Mouse (Mus musculus): Measurements from ENCODE around the gene Fam57b.

Fam57b gene

DNA sequence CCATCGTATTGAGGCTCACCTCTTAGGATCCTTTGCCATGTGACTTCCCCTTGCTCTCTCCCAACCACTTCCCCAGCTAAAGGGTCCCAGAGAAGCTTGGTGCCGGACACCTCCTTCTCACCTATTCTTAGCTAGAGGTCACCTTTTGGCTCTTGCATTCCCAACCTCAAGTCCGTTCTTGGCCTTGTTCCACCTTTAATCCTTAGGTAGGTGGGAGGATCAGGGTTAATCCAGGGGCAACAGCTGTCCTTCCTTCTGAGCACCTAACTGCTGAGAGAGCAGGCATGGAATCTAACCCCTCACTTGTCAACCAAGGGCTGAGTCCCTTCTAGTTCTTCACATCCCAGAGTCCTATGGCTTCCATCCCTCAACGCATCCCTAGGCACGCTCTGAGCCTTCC, 28.5 kb downstream of the Fam57b start:
- no peak for DNase-seq (ENCODE audit: inconsistent ontology term)

DNA sequence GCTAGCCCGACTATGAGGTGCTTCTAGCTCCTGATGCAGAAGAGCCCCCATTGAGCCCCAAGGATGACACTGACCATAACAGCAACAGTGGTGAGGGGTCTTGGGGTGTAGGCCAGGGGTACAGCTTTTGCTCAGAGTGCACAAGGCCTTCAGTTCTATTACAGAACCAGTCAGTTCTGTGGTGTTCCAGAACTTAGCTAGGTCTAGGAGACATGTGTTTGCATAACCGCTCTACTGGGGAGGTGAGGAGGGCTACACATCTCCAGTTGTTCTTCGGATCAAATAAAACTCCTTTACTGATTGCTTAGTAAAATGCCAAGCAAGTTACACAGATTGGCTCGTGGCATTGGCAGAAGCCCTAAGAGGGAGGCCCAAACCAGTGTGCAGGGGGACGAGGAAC, 34.1 kb downstream of the Fam57b start, which contains the start of gene 4930451I11Rik:
TSS of gene 4930451I11Rik (minus strand) at position 101 of the 400 bp plus-strand sequence.
- no peak for DNase-seq (ENCODE audit: inconsistent ontology term)

DNA sequence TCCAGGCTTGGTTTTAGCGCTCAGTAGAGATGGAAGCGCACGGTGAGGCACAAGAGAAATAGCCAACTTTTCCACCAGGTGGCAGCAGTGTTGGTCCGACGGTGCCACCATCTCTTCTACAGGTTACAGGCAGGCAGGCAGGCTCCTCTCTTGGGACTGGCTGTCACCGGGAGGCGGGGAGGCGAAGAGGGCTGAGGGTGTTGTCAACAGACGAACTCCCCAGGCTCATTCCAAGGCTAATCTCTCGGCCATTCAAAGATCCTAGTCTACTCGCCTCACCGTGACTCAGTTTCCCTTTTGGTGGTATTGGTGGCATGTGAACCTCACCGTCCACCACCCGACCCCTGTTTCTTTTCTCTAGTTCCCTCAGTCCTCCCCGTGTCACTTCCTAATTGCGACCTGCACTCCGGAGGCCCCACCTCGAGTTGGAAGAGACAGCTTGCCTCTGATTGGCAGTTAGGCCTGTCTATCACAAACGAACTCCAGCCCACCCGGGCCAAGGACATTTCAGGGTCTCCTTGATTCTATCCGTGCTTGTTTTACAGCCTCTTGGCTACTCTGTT, 34.6 kb downstream of the Fam57b start:
- DNase-seq (ENCODE audit: inconsistent ontology term): peak; percentile 68

DNA sequence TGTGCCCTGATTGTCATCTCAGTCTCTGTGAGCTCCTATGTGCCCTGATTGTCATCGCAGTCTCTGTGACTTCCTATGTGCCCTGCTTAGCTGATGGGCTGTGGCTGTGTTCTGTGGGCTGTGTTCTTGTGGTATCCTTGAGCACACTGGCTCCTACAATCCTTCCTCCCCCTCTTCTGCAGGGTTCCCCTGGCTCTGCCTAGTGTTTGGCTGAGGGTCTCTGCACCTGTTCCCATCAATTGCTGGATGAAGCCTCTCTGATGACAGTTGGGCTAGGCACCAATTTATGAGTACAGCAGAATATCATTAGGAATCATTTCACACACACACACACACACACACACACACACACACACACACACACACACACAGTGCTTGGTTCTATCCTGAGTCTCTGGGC, 35.8 kb downstream of the Fam57b start:
- DNase-seq (ENCODE audit: inconsistent ontology term): no peak

DNA sequence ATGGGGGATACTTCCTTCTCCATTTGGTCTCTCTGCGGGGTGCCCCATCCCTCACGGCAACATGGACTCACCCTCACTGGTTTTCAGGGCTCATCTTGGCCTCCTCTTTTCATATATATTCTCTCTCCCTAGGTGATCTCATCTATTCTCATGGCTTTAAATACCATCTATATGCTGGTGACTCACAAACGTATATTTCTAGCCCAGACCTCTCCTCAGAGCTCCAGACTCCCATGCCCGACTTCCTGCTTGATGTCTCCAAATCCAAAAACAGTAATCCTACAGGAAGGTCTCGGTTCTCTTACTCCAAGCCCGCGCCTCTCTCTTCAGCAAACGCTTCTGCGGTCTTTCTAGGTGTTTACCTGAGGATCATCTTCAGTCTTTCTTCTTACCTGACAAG, 45.8 kb downstream of the Fam57b start:
- no peak for DNase-seq (ENCODE audit: inconsistent ontology term)

DNA sequence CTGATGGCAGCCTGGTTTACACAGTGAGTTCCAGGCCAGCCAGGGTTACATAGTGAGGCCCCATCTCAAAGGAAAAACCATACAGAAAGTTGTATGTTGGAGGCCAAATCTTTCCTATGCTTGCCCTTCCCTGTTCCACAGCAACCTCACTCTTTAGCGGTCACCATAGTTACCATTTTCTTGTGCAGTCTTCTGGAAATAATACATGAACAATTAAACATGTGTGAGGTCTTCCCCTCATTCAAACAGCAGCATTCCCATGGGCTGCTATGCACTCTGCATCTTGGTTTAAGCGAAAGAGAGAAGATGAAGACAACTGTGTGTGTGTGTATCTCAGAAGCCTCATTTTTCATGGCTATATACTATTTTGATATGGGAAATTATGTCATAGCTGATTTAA, 48.0 kb downstream of the Fam57b start:
- DNase-seq (ENCODE audit: inconsistent ontology term): peak; percentile 35

DNA sequence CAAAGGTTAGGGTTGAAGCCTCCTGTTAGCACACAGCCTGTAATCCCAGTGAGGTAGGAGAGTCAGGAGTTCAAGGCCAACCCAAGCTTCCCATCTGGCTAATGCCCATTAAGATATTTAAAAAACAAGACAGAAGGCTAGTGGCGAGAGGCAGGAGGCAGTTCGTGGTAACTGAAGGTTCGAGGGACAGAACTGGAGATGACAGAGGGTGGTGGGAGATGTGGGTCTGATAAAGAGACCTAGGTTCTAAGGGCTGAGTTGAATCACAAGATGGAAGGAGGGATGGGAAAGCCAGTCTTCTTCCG, 49.6 kb downstream of the Fam57b start, which contains the start of gene Doc2a:
TSS of gene Doc2a (plus strand) at position 301 of the 305 bp plus-strand sequence.
- no peak for DNase-seq (ENCODE audit: inconsistent ontology term)

DNA sequence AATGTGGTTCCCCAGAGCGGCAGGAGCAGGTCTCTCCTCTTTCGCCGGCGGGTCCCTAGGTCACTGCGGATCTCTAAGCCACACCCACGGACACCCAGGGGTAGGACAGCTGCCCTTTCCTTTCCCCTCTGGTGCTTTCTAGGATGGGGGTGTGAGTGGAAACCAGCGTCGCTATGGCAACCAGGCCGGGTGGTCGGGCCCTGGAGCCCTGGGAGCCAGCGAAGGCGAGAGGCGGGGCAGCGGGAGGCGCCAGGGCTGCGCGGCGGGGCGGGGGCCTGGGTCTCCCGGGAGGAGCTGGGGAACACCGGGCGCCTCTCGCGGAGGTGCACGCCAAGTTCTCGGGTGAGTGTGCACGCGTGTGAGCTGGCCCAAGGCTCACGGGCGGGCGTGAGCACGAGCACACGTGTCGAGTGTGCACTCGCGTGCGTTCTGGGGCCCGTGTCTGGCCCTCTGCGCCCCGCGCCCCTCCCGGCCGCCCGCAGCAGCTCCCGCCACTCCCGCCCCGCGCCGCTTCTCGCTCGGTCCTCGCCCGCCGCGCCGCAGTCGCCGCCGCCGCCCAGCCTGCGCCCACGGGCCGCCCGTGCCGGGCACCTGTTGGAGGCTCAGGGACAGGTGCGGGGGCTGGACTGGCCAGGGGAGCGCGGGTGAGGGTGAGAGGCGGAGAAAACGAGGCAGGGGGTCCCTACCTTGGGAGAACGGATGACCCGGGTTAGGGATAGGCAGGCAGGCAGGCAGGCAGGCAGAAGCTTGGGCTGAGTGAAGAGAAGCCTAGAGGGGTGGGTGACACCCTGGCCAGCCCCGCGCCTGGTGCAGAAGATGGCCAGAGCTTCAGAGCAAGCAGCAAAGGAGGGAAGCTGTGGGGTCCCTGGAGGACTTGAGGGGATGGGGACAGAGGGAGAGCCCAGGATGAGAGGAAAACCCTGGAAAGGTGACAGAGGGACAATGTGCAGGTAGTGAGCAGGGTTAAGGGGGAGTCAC, 50.2 kb downstream of the Fam57b start:
- peak; percentile 42 for DNase-seq (ENCODE audit: inconsistent ontology term)

DNA sequence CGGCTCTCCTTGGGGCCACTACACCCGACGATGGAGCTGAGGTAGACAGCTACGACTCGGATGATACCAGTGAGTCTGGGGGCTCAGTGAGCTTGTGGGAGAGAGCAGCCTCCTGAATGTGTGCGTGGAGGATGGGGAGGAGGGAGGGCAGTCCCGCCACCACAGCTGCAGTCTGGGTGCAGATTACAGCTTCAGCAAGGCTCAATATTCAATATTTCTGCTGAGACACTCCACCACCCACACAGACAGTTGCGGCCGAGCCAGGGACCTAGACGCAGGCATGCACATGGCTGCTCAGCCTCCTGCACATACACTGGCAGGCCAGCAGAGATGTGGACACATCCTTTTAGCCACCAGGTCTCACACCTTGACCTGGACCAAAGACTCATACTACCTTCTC, 51.3 kb downstream of the Fam57b start:
- DNase-seq (ENCODE audit: inconsistent ontology term): no peak

DNA sequence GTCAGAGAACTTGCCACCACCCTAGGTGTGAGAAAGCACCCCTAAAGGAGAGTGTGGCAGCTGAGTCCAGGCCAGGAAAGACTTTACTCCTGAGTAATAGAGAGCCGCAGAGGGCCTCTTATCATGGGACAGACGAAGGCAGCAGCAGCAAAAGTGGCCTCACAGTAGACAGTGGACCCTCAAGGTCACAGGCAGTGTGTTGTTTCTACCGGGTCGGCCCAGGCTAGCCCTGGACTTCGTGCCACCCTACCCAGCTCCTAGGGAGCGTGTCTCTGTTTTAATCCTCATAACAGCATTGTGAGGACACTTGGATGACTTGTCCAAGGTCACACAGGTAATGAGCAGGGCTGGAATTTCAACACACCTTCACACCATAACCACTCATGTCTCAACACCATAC, 52.7 kb downstream of the Fam57b start:
- no peak for DNase-seq (ENCODE audit: inconsistent ontology term)

DNA sequence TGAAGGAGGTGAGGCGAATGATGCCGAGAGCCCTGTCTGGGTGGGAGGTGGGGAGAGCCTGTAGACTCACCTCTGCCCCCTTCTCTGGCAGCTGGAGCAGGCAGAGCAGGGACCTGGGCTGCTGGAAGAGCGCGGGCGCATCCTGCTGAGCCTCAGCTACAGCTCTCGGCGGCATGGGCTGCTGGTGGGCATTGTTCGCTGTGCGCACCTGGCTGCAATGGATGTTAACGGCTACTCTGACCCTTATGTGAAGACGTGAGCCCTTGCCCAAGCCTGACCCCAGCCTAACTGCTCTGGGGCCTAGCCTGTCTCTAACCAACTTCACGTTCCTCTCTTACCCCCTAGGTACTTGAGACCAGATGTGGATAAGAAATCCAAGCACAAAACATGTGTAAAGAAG, 53.7 kb downstream of the Fam57b start:
- no peak for DNase-seq (ENCODE audit: inconsistent ontology term)

DNA sequence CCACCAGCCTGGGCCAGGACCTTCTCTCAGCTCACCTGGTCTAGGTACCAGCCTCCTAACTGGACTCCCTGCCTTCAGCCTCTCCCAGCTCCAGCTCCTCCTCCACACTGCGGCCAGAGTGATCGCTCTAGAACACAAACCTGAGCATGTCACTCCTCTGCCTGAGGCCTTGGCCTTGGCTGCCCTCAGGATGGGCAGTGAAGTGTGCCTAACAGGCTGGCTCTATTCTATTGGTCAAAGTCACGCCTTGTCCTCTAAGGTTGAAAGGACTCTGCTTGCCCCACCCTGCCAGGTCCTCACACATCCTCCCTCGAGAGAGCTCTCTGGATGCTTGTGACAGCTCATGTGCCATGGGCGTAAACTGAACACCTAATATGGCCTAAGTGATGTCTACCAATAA, 56.0 kb downstream of the Fam57b start:
- DNase-seq (ENCODE audit: inconsistent ontology term): no peak

DNA sequence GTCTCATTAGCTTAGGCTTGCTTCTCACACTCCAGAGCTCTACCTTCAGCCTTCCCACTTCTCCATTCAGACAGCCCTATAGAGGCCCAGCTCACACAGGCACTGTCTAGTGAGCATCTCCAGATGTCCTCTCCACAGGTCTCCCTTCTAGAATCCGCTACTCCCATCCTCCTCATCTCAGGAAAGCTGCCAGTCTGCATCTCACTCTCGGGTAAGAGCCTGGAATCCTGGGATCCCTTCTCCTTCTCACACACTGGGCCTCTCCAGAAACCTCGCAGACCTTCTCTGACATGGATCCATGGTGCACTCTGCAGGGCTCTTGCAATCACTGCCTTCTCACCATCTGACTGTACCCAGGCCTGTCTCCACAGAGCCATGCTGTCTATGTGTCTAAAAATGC, 58.2 kb downstream of the Fam57b start:
- no peak for DNase-seq (ENCODE audit: inconsistent ontology term)

DNA sequence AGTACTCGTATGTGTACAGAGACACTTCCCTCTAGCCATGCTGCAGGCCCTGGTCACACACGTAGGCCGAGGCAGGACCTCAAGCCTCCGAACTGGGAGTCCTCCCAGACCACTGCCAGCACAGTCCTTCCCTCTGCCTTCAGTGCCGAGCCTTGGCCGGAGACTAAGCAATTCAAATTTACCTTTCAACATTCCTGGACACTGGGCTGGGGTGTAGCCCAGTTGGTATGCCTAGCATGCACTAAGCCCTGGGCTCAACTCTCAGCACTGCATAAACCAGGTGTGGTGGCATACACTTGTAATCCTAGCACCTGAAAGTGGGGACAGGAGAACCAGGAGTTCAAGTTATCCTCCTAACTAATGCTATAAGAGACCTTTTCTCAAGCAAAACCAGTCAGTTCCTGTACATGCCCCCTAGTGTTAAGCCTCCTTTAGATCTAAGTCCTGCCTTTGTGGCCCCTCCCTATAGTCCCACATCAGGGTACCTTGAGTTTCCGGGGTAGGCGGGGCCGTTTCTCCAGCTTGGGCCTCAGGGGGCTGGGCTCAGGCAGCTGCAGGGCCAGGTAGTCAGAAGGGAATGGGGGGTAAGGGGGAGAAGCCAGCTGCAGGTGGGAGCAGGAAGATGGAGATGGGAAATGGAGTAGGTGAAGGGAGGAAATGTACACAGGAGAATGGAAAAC, 59.4 kb downstream of the Fam57b start:
- no peak for DNase-seq (ENCODE audit: inconsistent ontology term)

DNA sequence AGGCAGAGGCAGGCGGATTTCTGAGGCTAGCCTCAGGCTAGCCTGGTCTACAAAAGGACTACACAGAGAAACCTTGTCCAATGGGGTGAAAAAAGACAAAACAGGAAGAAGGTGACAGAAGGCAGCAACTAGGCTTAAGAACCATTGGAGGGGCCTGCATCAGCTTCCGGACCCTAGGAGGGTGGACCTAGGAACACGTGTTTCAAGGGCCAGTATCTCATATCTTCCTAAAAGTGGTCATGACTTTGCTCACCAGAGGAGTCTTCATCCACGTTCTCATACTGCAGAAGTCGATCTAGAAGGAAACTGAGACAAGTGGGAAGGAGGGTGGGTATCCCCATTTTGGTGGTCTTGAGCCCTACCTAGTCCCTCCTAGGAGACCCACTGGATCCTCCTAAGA, 63.5 kb downstream of the Fam57b start:
- DNase-seq (ENCODE audit: inconsistent ontology term): no peak

DNA sequence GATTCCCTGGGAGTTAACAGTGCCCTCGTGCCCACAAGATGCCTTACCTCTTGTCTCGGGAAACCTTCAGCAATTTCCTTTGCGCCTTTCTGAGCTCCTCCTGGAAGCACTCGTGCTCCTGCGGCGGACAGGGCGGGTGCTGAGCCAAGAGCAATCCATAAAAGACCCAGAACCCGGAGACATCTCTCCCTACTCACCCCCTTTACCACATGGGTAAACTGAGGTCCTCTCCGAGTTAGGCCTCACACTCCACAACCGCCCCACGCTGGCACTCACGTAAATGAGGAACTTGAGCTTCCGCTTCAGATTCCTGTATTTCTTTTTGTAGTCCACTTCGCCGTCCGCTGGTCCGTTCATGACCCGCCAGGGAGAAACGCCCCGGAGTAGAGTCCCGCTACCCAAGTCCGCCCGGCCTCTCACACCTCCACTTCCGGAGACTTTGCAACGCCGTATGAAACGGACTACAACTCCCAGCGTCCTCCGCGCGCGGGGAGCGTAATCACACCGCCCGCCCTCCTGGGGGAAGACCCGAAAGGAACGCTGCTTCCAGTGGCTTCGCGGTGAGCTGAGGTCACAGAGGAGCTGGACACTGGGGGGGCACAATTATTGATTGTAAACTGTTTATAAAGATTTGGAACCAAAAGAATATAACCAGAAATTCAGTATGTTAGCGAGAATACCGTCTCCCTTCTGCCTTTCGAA, 64.1 kb downstream of the Fam57b start, which contains the start of gene Hirip3:
TSS of gene Hirip3 (plus strand) at position 544 of the 702 bp plus-strand sequence.
- DNase-seq (ENCODE audit: inconsistent ontology term): peak; percentile 98

DNA sequence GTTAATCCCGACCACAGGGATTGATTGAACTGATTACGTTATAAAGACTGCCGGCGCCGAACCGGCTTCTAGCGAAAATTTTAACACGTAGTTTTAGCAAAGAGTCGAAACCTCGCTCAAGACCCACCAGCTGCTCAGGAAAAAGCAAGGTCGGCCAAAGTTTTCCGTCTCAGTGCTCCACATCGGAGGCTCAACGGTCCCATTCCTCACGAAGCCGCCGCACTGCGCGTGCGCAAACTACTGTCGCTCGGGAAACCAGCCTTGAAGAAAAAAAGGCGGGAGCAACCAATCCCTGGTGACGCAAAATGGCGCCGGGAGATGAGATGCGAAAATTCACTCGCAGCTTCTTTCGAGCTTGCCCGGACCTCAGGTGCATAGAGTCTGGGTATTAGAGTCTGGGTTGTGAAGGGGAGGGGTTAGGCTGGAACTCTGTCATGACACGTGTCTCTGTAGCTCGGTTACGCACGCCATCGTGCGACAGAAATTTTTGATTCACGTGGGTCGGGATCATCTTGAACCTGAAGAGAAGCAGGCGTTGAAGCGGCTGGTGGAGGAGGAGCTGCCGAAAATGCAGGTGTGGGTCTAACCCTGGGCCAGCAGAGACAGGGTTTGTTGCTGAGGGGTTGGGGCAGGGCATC, 64.8 kb downstream of the Fam57b start, which contains the start of gene Ino80e:
TSS of gene Ino80e (minus strand) at position 231 of the 638 bp plus-strand sequence.
- peak; percentile 92 for DNase-seq (ENCODE audit: inconsistent ontology term)

DNA sequence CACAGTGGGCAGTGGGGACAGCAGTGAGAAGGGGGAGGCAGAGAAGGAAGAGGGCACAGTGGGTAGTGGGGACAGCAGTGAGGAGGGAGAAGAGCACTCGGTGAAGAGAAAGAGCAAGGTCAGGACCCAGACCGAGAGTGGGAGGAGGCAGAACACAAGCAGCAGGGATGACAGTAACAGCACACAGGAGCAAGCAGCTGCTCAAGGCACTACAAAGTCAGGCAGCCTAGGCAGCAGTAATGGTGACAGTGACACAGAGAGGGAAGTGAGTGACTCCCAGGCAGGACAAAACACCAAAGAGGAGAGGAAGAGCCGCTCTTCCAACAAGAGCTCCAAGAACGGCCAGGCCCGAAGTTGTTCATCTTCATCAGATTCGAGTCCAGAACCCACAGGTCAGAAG, 66.3 kb downstream of the Fam57b start:
- DNase-seq (ENCODE audit: inconsistent ontology term): no peak

DNA sequence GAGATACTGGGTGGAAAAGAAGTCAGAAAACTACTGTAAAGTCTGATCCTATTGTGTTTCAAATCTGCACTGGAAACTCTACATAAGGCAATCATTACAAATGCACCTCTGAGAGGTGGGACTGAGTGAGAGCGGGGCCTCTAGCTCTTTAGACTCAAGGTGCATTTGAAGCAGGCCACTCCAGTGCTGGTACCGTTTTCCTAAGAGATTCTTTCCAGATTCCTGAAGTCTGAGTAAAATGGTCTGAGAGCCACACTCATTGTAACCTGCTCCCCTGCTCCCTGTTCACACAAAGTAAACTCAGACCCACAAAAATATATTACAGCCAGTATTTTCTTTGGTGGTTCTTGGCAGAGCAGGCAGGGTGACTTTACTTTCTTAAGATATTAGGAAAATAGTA, 70.1 kb downstream of the Fam57b start:
- DNase-seq (ENCODE audit: inconsistent ontology term): no peak

DNA sequence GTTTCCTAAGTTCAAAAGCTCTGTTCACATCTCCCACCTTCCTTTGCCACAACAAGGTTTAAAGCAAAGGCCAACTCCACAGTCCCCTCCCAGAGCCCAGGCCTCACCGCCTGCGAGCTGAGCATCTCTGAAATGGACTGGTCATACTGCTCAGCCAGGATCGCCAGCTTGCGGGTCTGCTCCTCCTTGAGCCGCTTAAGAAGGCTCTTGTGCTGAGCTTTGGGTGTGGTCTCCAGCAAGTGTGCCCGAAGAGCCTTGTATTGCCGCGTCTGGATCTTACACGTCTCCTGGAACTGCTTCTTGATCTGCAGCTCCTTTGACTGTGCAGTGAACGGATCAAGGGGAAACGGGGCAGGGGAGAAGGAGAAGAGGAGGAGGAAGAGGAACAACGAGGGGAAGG, 70.5 kb downstream of the Fam57b start:
- no peak for DNase-seq (ENCODE audit: inconsistent ontology term)

DNA sequence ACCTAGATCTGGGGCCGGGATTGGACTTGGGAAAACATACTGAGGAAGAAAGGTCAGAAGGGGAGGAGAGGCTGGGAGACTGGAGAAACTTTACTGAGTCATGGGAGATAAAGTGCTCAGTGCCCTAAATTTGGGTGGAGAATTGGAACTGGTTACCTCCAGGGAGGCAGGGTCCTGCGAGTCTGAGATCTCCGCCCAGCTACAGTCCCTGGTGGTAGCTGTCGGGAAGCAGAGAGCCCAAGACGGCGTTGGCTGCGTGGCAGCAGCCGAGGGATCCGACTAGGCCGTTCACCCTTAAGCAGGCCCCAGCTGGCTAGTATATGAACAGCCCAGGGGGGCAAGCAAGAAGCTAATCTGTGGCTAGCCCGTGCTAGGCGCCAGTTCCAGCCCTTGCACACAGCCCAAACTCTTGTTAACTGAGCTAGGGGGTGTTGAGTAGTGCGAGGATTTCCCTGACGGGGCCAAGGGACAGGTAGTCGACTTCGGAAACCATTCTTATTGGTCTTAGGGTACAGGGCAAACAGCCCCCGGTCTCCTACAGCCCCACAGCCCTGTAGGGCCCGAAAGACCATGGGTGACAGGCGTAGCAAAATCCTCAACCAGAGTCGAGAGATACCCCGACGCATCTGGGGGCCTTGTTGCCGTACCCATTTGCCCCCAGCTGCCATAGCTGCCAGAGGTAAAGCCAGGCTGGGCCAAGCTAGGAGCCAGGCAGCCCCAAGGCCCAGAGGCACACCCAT, 72.5 kb downstream of the Fam57b start:
- DNase-seq (ENCODE audit: inconsistent ontology term): no peak
